Mouse (Mus musculus): ENCODE measurements around the gene Chn1. TPM values are rescaled to one million over a fixed set of nuclear protein-coding genes. Genes with fewer than 3 reads are reported as not detected.

The Chn1 gene
- polyA plus RNA-seq, 1 experiment = 20.0 TPM

- H3ac ChIP-seq (ENCODE audit: control insufficient read depth, insufficient read length, low read depth) = no peak overlapping the region
- no peaks in the 10 kb centered on the region for H3K36me3 ChIP-seq (ENCODE audit: control insufficient read depth, insufficient read depth)
- H3K79me2 ChIP-seq (ENCODE audit: control insufficient read depth, insufficient read depth) = no peaks in the 10 kb centered on the region
- no peaks in the 10 kb centered on the region for H3K79me3 ChIP-seq (ENCODE audit: low read depth)
- H3K4me3 ChIP-seq (ENCODE audit: insufficient read depth, poor library complexity, severe bottlenecking) = no peak overlapping the region
- TF ChIP-seq MYOD1 (IDR thresholded peaks at IDR 0.05; ENCODE audit: control insufficient read depth, insufficient read length, low read depth) (no peak), FOSL1 (IDR thresholded peaks at IDR 0.05; ENCODE audit: insufficient read depth, low read length, poor library complexity, severe bottlenecking) (no peak), CTCF (IDR thresholded peaks at IDR 0.05; ENCODE audit: control insufficient read depth, insufficient read depth, insufficient read length) (no peak)
- no peaks in the 10 kb centered on the region for H3K27me3 ChIP-seq (ENCODE audit: control insufficient read depth, insufficient read depth, insufficient read length)
Measured at GRCm38 (mm10) chr2:73631816-73632215, 143.3 kb downstream of the Chn1 start.

DNA sequence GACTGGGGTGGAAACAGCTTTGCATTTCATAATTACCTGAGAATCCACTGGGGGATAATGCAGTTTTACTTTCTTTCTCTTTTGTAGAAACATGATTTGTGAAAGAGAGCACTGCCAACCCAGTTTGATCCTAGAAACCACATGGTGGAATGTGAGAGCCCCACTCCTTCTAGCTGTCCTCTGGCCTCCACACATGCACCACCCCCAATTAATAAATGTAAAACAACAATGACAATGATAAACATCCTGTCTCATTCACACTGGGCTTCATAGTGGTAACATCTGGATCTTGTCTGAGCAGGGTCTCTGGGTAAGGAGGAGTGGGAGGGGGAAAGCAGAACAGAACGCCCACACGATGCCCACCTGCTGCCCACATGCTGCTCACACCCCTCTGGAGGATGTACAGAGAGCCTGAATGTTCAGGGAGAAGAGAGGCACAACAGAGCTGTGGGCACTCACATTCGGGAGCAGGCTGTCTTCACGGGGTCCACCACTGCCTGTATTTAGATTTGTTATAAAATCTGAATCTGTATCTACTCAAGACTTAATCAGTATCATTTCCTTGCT, 156.6 kb downstream of the Chn1 start:
- Histone ChIP-seq H3K36me3 (ENCODE audit: control insufficient read depth, insufficient read depth) (no peaks in the 10 kb centered on the region), H3ac (ENCODE audit: control insufficient read depth, insufficient read length, low read depth) (no peak overlapping the region), H3K4me3 (ENCODE audit: insufficient read depth, poor library complexity, severe bottlenecking) (no peak overlapping the region), H3K79me3 (ENCODE audit: low read depth) (no peaks in the 10 kb centered on the region), H3K79me2 (ENCODE audit: control insufficient read depth, insufficient read depth) (no peaks in the 10 kb centered on the region), H3K27me3 (ENCODE audit: control insufficient read depth, insufficient read depth, insufficient read length) (no peaks in the 10 kb centered on the region)
- TF ChIP-seq MAX (IDR thresholded peaks at IDR 0.05) (no peak), CEBPB (IDR thresholded peaks at IDR 0.05; ENCODE audit: low read depth) (no peak), FOSL1 (IDR thresholded peaks at IDR 0.05; ENCODE audit: insufficient read depth, low read length, poor library complexity, severe bottlenecking) (no peak), USF1 (IDR thresholded peaks at IDR 0.05; ENCODE audit: low read depth) (no peak), MYOD1 (IDR thresholded peaks at IDR 0.05; ENCODE audit: control insufficient read depth, insufficient read length, low read depth) (no peak), CTCF (IDR thresholded peaks at IDR 0.05; ENCODE audit: control insufficient read depth, insufficient read depth, insufficient read length) (no peak), MYOG (IDR thresholded peaks at IDR 0.05; ENCODE audit: control insufficient read depth, extremely low read depth, insufficient read length) (no peak)

DNA sequence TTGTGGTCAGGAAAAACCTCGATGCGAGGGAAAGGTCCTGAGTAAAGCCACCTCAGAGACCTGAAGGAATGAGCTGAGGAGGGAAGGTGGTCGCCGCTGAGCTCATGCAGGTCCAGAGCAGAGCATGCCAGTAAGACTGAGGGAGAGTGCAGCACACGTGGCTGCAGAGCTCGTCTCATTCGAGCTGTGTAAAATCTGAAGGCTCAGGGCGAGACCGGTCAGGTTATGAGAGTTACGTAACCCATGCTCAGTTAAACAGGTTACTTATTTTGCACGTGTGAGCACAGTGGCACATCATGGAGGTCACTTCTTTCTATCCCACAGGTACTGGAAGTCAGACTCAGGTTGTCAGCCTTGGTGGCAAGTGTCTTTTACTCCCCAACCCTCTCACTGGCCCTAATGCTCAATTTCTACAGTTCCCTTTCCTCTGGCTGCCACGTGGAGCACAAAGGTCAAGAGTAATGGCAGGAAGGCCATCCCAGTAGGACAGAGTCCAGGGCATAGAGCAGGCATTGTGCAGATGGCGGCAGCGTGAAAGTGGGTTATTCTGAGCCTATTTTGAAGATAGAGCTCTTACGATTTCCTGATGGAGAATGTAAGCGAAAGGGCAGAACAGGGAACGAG, 158.6 kb downstream of the Chn1 start:
- no peak overlapping the region for H3ac ChIP-seq (ENCODE audit: control insufficient read depth, insufficient read length, low read depth)
- H3K27me3 ChIP-seq (ENCODE audit: control insufficient read depth, insufficient read depth, insufficient read length) = no peaks in the 10 kb centered on the region
- no peaks in the 10 kb centered on the region for H3K79me2 ChIP-seq (ENCODE audit: control insufficient read depth, insufficient read depth)
- H3K79me3 ChIP-seq (ENCODE audit: low read depth) = no peaks in the 10 kb centered on the region
- H3K36me3 ChIP-seq (ENCODE audit: control insufficient read depth, insufficient read depth) = no peaks in the 10 kb centered on the region
- H3K4me3 ChIP-seq (ENCODE audit: insufficient read depth, poor library complexity, severe bottlenecking) = no peak overlapping the region
- TF ChIP-seq MYOG (IDR thresholded peaks at IDR 0.05; ENCODE audit: control insufficient read depth, extremely low read depth, insufficient read length) (no peak), CEBPB (IDR thresholded peaks at IDR 0.05; ENCODE audit: low read depth) (no peak), MYOD1 (IDR thresholded peaks at IDR 0.05; ENCODE audit: control insufficient read depth, insufficient read length, low read depth) (no peak), MAX (IDR thresholded peaks at IDR 0.05) (no peak), FOSL1 (IDR thresholded peaks at IDR 0.05; ENCODE audit: insufficient read depth, low read length, poor library complexity, severe bottlenecking) (no peak), USF1 (IDR thresholded peaks at IDR 0.05; ENCODE audit: low read depth) (no peak), CTCF (IDR thresholded peaks at IDR 0.05; ENCODE audit: control insufficient read depth, insufficient read depth, insufficient read length) (no peak)

DNA sequence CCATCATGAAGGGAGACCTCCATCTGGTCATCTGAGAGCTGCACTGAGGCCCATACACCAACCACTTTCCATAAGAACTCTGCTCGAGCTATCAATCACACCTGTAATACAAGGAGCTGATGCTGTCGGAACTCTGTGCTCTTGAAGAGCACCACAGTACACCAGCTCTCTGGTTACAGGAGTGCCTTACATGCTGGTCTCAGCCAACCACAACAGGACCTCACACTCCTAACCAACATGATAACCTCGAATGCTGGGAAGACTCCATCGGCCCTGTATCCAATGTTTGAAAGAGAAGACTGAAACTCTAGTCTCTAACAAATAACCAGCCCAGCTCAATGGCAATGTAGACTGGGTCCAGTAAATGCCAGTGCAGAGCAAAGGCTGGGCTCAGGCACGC, 159.7 kb downstream of the Chn1 start:
- no peak for TF ChIP-seq CTCF (IDR thresholded peaks at IDR 0.05; ENCODE audit: control insufficient read depth, insufficient read depth, insufficient read length)
- no peak for TF ChIP-seq FOSL1 (IDR thresholded peaks at IDR 0.05; ENCODE audit: insufficient read depth, low read length, poor library complexity, severe bottlenecking)
- no peak for TF ChIP-seq CEBPB (IDR thresholded peaks at IDR 0.05; ENCODE audit: low read depth)
- no peak for TF ChIP-seq MYOG (IDR thresholded peaks at IDR 0.05; ENCODE audit: control insufficient read depth, extremely low read depth, insufficient read length)
- TF ChIP-seq USF1 (IDR thresholded peaks at IDR 0.05; ENCODE audit: low read depth) = no peak
- TF ChIP-seq MAX (IDR thresholded peaks at IDR 0.05) = no peak
- TF ChIP-seq MYOD1 (IDR thresholded peaks at IDR 0.05; ENCODE audit: control insufficient read depth, insufficient read length, low read depth) = no peak
- no peaks in the 10 kb centered on the region for H3K27me3 ChIP-seq (ENCODE audit: control insufficient read depth, insufficient read depth, insufficient read length)
- no peaks in the 10 kb centered on the region for H3K79me2 ChIP-seq (ENCODE audit: control insufficient read depth, insufficient read depth)
- H3K79me3 ChIP-seq (ENCODE audit: low read depth) = no peaks in the 10 kb centered on the region
- H3K36me3 ChIP-seq (ENCODE audit: control insufficient read depth, insufficient read depth) = no peaks in the 10 kb centered on the region
- no peak overlapping the region for H3K4me3 ChIP-seq (ENCODE audit: insufficient read depth, poor library complexity, severe bottlenecking)
- no peak overlapping the region for H3ac ChIP-seq (ENCODE audit: control insufficient read depth, insufficient read length, low read depth)

- Histone ChIP-seq H3K4me3 (ENCODE audit: insufficient read depth, poor library complexity, severe bottlenecking) (no peak overlapping the region), H3K79me2 (ENCODE audit: control insufficient read depth, insufficient read depth) (no peaks in the 10 kb centered on the region), H3K36me3 (ENCODE audit: control insufficient read depth, insufficient read depth) (no peaks in the 10 kb centered on the region), H3ac (ENCODE audit: control insufficient read depth, insufficient read length, low read depth) (no peak overlapping the region), H3K27me3 (ENCODE audit: control insufficient read depth, insufficient read depth, insufficient read length) (no peaks in the 10 kb centered on the region), H3K79me3 (ENCODE audit: low read depth) (no peaks in the 10 kb centered on the region)
- no peak for TF ChIP-seq USF1 (IDR thresholded peaks at IDR 0.05; ENCODE audit: low read depth)
- no peak for TF ChIP-seq CTCF (IDR thresholded peaks at IDR 0.05; ENCODE audit: control insufficient read depth, insufficient read depth, insufficient read length)
- TF ChIP-seq CEBPB (IDR thresholded peaks at IDR 0.05; ENCODE audit: low read depth) = no peak
- TF ChIP-seq MYOD1 (IDR thresholded peaks at IDR 0.05; ENCODE audit: control insufficient read depth, insufficient read length, low read depth) = no peak
- TF ChIP-seq MAX (IDR thresholded peaks at IDR 0.05) = no peak
- TF ChIP-seq MYOG (IDR thresholded peaks at IDR 0.05; ENCODE audit: control insufficient read depth, extremely low read depth, insufficient read length) = no peak
Measured at GRCm38 (mm10) chr2:73614303-73614702, 160.8 kb downstream of the Chn1 start.

DNA sequence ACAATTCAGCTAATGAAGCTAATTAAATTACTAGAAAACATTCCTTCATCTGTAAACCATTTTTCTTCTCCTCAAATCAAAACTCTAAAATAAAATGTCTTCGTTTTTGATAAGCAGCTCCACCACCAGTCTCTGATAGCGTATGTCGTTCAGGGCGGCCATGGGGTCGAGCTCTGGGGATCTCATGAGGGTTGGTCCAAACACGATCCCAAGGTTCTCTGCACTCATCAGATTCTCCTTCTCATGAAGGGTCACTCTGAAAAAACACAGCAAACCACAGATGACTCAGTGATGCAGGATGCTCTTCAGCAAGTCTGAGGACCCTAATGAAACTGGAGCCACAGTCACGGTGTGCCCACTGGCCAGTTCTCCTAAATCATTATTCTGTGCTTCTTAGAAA, 162.2 kb downstream of the Chn1 start:
- H3ac ChIP-seq (ENCODE audit: control insufficient read depth, insufficient read length, low read depth) = no peak overlapping the region
- no peak overlapping the region for H3K4me3 ChIP-seq (ENCODE audit: insufficient read depth, poor library complexity, severe bottlenecking)
- no peaks in the 10 kb centered on the region for H3K79me3 ChIP-seq (ENCODE audit: low read depth)
- TF ChIP-seq FOSL1 (IDR thresholded peaks at IDR 0.05; ENCODE audit: insufficient read depth, low read length, poor library complexity, severe bottlenecking) = no peak
- TF ChIP-seq USF1 (IDR thresholded peaks at IDR 0.05; ENCODE audit: low read depth) = no peak
- TF ChIP-seq MAX (IDR thresholded peaks at IDR 0.05) = no peak
- no peak for TF ChIP-seq CEBPB (IDR thresholded peaks at IDR 0.05; ENCODE audit: low read depth)
- TF ChIP-seq CTCF (IDR thresholded peaks at IDR 0.05; ENCODE audit: control insufficient read depth, insufficient read depth, insufficient read length) = no peak
- TF ChIP-seq MYOG (IDR thresholded peaks at IDR 0.05; ENCODE audit: control insufficient read depth, extremely low read depth, insufficient read length) = no peak
- TF ChIP-seq MYOD1 (IDR thresholded peaks at IDR 0.05; ENCODE audit: control insufficient read depth, insufficient read length, low read depth) = no peak
- H3K79me2 ChIP-seq (ENCODE audit: control insufficient read depth, insufficient read depth) = no peaks in the 10 kb centered on the region
- no peaks in the 10 kb centered on the region for H3K36me3 ChIP-seq (ENCODE audit: control insufficient read depth, insufficient read depth)
- H3K27me3 ChIP-seq (ENCODE audit: control insufficient read depth, insufficient read depth, insufficient read length) = no peaks in the 10 kb centered on the region
